Mouse (Mus musculus) megakaryocyte, embryonic 14.5 days (primary cell): ENCODE results near the gene Wdr38. TPM values are rescaled to one million over a fixed set of nuclear protein-coding genes. Genes with fewer than 3 reads are reported as not detected.
A peak's percentile ranks its signal among the peaks of the same experiment; 100 is the strongest.

ENCODE experiments used
- H3K27me3 ChIP-seq: replicated peaks from 2 replicates; pipeline ENCODE3; 2012; ENCODE audit warnings: inconsistent platforms
- H3K36me3 ChIP-seq: replicated peaks from 2 replicates; pipeline ENCODE3; 2012; ENCODE audit warnings: low read length, inconsistent platforms, mixed read lengths
- H3K4me1 ChIP-seq: 2 replicates; pipeline ENCODE4 v1.6.1; 2012; ENCODE audit warnings: inconsistent platforms
- H3K4me3 ChIP-seq: replicated peaks from 2 replicates; pipeline ENCODE3; 2012; ENCODE audit warnings: moderate library complexity, mild to moderate bottlenecking, inconsistent platforms
- H3K9me3 ChIP-seq: 2 replicates; pipeline ENCODE4 v1.6.1; 2012; ENCODE audit warnings: inconsistent platforms
- FLI1 ChIP-seq: IDR thresholded peaks from 2 replicates; pipeline ENCODE4 v1.6.1; 2012; ENCODE audit warnings: low read length, inconsistent platforms, mixed read lengths
- GATA1 ChIP-seq: IDR thresholded peaks from 3 replicates; pipeline ENCODE4 v1.6.1; 2012; ENCODE audit warnings: mixed read lengths, low read length, inconsistent platforms, borderline replicate concordance
- polyA plus RNA-seq: library from polyadenylated mRNA; stranded (reverse); fragments of >175 nt; gene quantifications from 2 replicates; pipeline ENCODE4 v1.2.3, GENCODE M21; 2012; ENCODE audit warnings: low replicate concordance; ENCODE audit not compliant: insufficient read depth

Wdr38 gene
- polyA plus RNA-seq, 1 experiment, result 0.44 TPM

- peaks cover 17% of the 10 kb centered on the region for H3K4me1 ChIP-seq
- H3K36me3 ChIP-seq, result no peaks in the 10 kb centered on the region
- peaks cover 17% of the 10 kb centered on the region for H3K9me3 ChIP-seq
- no peak overlapping the region for H3K4me3 ChIP-seq
- TF ChIP-seq FLI1 (no peak), GATA1 (no peak)
- peaks cover 6% of the 10 kb centered on the region for H3K27me3 ChIP-seq
Measured at GRCm38 (mm10) chr2:38988929-38989328, 8.3 kb upstream of the Wdr38 start.

DNA sequence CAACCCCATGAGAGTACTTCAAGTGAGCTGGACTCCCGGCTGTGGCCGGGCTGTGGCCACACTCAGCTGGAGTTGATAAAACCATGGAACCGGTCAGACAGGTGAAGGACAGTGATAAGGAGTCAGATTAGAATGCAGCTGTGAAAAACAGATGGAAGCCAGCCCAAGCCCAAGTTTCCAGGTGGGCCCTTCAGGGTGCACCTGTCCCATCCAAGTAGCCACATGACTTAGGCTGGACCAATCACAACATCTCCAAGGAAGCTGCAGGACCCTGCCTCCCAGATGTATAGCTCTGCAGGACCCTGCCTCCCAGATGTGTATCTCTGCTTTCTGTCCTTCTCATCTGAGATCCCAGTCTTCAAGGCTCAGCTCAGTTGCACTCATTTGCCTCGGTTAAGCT lies 5.3 kb upstream of the Wdr38 start:
- Histone ChIP-seq H3K36me3 (no peaks in the 10 kb centered on the region), H3K4me1 (peaks cover 17% of the 10 kb centered on the region)

GRCm38 (mm10) chr2:38992452-38992851 lies 4.8 kb upstream of the Wdr38 start:
- peaks cover 4% of the 10 kb centered on the region for H3K27me3 ChIP-seq
- no peak for TF ChIP-seq GATA1
- no peak for TF ChIP-seq FLI1
- H3K9me3 ChIP-seq, result no peaks in the 10 kb centered on the region
- H3K4me1 ChIP-seq, result peaks cover 21% of the 10 kb centered on the region
- no peaks in the 10 kb centered on the region for H3K36me3 ChIP-seq
- H3K4me3 ChIP-seq, result no peak overlapping the region

More for the DNA sequence above, 5.3 kb upstream of the Wdr38 start:
- H3K4me3 ChIP-seq, result no peak overlapping the region
- peaks cover 4% of the 10 kb centered on the region for H3K27me3 ChIP-seq
- TF ChIP-seq FLI1 (no peak), GATA1 (no peak)
- H3K9me3 ChIP-seq, result no peaks in the 10 kb centered on the region

DNA sequence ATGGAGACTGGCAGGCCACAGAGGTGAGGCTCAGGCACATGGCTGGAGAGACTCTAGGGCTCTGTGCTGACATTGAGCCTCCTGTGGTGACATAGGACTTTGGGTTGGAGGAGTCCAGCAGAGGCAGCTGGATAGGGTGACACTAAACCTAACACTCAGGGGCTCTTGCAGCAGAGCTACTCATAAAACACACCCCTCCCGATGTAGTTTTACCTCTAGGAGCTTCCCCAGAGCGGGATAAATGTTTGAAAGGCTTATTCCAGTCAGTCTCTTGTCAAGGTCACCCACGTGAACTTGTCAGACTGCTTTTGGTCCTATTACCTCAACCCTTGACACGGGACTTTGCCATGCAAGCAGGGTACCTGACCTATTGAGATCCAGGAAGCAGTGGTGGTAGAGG lies 2.1 kb downstream of the Wdr38 start:
- Histone ChIP-seq H3K9me3 (no peaks in the 10 kb centered on the region), H3K36me3 (peaks cover 47% of the 10 kb centered on the region), H3K4me3 (peak overlapping the region; percentile 38), H3K27me3 (peaks cover under 1% of the 10 kb centered on the region), H3K4me1 (peaks cover 68% of the 10 kb centered on the region)
- no peak for TF ChIP-seq FLI1

GRCm38 (mm10) chr2:38999910-39000586 lies 2.8 kb downstream of the Wdr38 start:
- H3K9me3 ChIP-seq, result no peaks in the 10 kb centered on the region
- H3K4me1 ChIP-seq, result peaks cover 69% of the 10 kb centered on the region
- no peak overlapping the region for H3K4me3 ChIP-seq
- peaks cover 47% of the 10 kb centered on the region for H3K36me3 ChIP-seq
- TF ChIP-seq FLI1, result no peak
- TF ChIP-seq GATA1, result no peak
- H3K27me3 ChIP-seq, result no peaks in the 10 kb centered on the region

DNA sequence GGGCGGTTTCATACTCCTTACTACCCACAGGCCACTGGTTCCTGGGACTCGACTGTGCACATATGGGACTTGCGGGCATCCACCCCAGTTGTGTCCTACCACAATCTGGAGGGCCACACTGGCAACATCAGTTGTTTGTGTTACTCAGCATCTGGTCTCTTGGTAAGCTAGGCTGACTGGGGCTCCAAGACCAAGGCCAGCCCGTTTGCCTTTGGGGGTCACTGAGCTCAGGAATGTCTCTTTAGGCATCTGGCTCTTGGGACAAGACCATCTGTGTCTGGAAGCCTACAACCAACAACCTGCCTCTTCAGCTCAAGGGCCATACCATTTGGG lies 3.3 kb downstream of the Wdr38 start:
- H3K27me3 ChIP-seq, result no peaks in the 10 kb centered on the region
- H3K36me3 ChIP-seq, result peaks cover 47% of the 10 kb centered on the region

GRCm38 (mm10) chr2:39001866-39002265 lies 4.6 kb downstream of the Wdr38 start:
- H3K36me3 ChIP-seq, result peaks cover 47% of the 10 kb centered on the region
- no peak overlapping the region for H3K4me3 ChIP-seq
- H3K4me1 ChIP-seq, result peaks cover 80% of the 10 kb centered on the region

More for the DNA sequence above, 3.3 kb downstream of the Wdr38 start:
- H3K4me3 ChIP-seq, result no peak overlapping the region
- H3K9me3 ChIP-seq, result no peaks in the 10 kb centered on the region
- no peak for TF ChIP-seq FLI1
- TF ChIP-seq GATA1, result no peak
- peaks cover 69% of the 10 kb centered on the region for H3K4me1 ChIP-seq

GRCm38 (mm10) chr2:39003106-39003505 lies 5.8 kb downstream of the Wdr38 start:
- H3K4me1 ChIP-seq, result peaks cover 74% of the 10 kb centered on the region
- H3K36me3 ChIP-seq, result peaks cover 47% of the 10 kb centered on the region
- TF ChIP-seq FLI1 (no peak), GATA1 (no peak)
- H3K9me3 ChIP-seq, result no peaks in the 10 kb centered on the region
- H3K27me3 ChIP-seq, result no peaks in the 10 kb centered on the region
- H3K4me3 ChIP-seq, result peak overlapping the region; percentile 93

More at GRCm38 (mm10) chr2:39001866-39002265, 4.6 kb downstream of the Wdr38 start:
- H3K27me3 ChIP-seq, result no peaks in the 10 kb centered on the region
- no peak for TF ChIP-seq FLI1
- TF ChIP-seq GATA1, result no peak
- no peaks in the 10 kb centered on the region for H3K9me3 ChIP-seq

DNA sequence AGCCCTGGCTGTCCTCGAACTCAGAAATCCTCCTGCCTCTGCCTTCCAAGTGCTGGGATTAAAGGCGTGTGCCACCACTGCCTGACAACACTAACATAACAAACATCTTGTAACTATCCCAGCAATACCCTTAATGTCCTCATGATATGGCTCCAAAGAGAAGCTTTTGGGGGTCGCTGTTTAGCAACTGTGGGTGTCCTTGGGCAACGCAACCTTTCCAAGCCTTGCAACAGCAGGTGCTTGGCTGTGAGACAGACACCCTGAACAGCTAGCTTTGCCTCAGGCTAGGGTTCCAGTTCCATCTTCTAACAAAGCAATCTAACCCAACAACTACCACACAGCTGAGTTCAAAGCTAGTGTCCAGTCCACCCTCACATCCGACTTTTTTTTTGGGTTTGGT lies 6.2 kb downstream of the Wdr38 start:
- TF ChIP-seq FLI1, result no peak
- no peak for TF ChIP-seq GATA1
- peaks cover 73% of the 10 kb centered on the region for H3K4me1 ChIP-seq
- H3K36me3 ChIP-seq, result peaks cover 47% of the 10 kb centered on the region
- H3K4me3 ChIP-seq, result peak overlapping the region; percentile 93
- no peaks in the 10 kb centered on the region for H3K27me3 ChIP-seq
- H3K9me3 ChIP-seq, result no peaks in the 10 kb centered on the region

DNA sequence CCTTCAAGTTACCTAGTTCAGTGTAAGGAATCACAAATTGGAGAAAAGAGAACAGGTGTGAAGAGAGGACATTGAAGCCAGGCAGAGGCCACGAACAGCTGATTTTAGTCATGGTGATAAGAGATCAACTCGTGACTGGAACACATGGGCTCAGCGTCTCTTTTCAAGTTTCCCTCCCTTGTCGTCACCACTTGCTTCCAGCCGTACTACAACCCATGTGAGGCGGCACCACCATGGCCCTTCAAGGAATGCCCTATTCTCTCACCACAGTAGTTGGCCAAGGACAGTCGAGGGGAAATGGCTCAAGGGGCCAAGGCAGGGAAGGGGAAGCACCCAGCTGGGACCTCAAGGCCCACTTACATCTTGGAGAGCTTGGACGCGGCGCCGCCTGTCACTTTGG lies 7.1 kb downstream of the Wdr38 start:
- TF ChIP-seq GATA1, result no peak
- no peak for TF ChIP-seq FLI1
- no peaks in the 10 kb centered on the region for H3K9me3 ChIP-seq
- no peaks in the 10 kb centered on the region for H3K27me3 ChIP-seq
- peaks cover 73% of the 10 kb centered on the region for H3K4me1 ChIP-seq
- H3K4me3 ChIP-seq, result peak overlapping the region; percentile 93
- H3K36me3 ChIP-seq, result peaks cover 46% of the 10 kb centered on the region

DNA sequence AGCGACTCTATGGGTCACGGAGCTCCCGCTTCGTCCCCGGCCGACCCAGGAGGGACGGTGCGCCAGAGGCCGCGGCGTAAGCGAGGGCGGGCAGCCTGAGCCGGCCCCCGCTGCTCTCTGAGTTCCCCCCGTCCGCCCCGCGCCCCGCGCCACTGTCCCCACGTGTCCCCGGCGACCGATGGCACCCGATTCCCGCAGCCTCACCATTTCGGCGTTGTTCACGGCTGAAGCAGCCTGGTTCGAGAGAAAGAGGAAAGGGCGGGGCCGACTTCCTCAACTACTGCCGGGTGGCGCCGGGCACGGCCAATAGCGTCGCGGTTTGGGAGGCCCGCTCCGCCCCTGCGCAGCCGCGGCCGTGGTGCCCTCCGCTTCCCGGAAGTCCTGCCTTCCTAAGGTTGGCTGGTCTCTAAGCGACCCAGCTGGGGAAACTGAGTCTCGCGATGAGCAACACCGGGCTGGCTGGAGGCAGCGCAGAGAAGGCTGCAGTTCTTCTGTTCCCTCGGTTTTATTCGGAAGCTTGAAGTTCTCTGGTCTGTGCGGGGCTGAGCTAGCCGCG lies 7.7 kb downstream of the Wdr38 start, which contains the start of gene Arpc5l:
Gene Arpc5l (plus strand): TSS at position 469 of the 556 bp plus-strand sequence.
- H3K9me3 ChIP-seq, result no peaks in the 10 kb centered on the region
- no peaks in the 10 kb centered on the region for H3K27me3 ChIP-seq
- peaks cover 40% of the 10 kb centered on the region for H3K36me3 ChIP-seq
- H3K4me1 ChIP-seq, result peaks cover 73% of the 10 kb centered on the region
- TF ChIP-seq GATA1, result no peak
- TF ChIP-seq FLI1, result no peak
- peak within 1 kb of the TSS; percentile 93 for H3K4me3 ChIP-seq
